Mouse (Mus musculus) mouse trophoblast stem cell (cell line): ENCODE results near the gene Olfr943.

Experiments
- in situ Hi-C, 2 experiments: fragments of 300-500 bp; cut with MseI, MboI; formaldehyde crosslinking; loops; 2 replicates in 1 of 2; 3 replicates in 1 of 2; pipeline ENCODE4 v1.15.1; 2025

Olfr943 gene

DNA sequence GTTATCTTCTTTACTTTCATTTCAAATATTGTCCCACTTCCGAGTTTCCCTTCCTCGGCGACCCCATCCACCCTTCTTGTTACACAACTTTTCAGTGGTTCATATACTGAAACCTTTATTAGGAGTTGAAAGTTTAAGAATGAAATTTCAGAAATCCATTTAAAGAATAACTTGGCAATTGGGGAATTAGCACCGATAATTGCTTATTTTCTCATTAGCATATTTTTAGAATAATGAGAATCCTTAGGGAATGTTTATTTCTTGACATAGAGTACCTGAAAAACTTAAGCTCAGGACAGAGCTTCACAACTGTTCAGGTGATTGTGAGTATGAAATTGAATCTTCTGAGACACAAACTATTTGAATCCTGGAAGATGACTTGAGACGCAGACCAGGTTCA, at the start of gene Olfr943:
TSS of gene Olfr943 (plus strand) at position 301 of the 400 bp plus-strand sequence.
- in situ Hi-C loops = no loop called here

DNA sequence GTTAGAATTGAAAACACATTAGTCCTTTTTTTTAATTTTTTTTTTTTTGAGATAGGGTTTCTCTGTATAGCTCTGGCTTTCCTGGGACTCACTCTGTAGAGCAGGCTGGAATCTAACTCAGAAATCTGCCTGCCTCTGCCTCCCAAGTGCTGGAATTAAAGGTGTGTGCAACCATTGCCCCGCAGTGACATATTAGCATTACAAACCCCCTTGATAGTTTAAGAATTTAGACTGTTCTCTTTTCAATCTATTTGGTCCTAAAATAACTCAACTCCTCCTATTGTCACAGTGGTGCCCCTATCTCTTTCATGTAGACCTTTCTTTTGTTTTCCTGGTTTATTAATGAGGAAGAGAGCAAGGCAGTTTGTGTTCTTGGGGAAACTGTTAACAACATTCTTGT, 38.8 kb upstream of the Olfr943 start:
- in situ Hi-C loops = no loop called here

DNA sequence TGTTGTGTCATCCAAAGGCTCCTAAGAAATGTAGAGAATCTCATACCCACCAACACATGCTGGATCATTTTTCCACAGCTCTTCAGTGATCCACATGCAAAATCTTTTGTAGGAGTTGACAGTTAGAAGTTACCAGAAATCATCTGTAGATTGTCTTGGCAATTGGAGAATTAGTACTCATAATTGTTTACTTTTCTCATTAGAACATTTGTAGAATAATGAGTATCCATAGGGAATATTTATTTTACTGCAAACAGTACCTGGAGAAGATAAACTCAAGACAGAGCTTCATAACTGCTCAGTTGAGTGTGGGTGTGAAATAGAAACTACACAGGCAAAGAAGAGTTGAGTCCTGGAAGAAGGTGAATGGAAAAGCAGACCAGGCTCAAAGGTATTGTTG, 38.3 kb upstream of the Olfr943 start, which contains the start of gene Olfr27:
TSS of gene Olfr27 (plus strand) at position 301 of the 400 bp plus-strand sequence.
- in situ Hi-C loops = no loop called here

DNA sequence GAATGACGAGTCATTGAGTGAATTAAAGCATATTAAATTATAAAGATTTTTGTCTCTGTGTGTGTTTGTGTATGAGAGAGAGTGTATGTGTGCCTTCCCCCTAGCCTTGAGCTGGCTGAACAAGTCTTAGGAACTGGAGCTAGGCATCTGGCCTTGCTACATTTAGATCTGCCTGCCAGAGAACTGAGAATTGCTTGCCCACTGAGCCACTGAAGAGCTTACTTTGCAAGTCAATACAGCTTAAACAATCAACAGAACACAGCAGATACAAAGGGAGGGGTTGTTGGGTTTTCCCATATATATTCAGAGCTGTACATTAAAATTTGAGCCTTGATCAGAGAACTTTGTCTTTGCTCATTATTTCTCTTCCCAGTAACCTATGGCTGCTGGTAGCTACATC, 13.7 kb upstream of the Olfr943 start:
- in situ Hi-C loops = no loop called here

DNA sequence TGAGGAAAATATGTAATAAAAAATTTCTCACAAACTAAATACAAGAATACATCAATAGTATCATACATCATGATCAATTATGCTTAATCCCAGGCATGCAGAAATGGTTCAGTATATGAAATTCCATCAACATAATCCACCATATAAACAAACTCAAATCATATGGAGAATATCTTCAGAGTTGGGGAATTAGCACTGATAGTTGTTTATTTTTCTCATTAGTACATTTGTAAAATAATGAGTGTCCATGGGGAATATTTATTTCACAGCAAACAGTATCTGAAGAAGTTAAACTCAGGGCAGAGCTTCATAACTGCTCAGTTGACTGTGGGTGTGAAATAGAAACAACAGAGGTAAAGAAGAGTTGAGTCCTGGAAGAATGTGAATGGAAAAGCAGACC, 35.5 kb downstream of the Olfr943 start, which contains the start of gene Olfr944:
TSS of gene Olfr944 (plus strand) at position 301 of the 400 bp plus-strand sequence.
- in situ Hi-C loops = no loop called here
